Mouse (Mus musculus): Measurements from ENCODE around the gene Taar7a. TPM values are rescaled to one million over a fixed set of nuclear protein-coding genes. Genes with fewer than 3 reads are reported as not detected.

Gene Taar7a
- polyA plus RNA-seq, 1 experiment, result not detected

DNA sequence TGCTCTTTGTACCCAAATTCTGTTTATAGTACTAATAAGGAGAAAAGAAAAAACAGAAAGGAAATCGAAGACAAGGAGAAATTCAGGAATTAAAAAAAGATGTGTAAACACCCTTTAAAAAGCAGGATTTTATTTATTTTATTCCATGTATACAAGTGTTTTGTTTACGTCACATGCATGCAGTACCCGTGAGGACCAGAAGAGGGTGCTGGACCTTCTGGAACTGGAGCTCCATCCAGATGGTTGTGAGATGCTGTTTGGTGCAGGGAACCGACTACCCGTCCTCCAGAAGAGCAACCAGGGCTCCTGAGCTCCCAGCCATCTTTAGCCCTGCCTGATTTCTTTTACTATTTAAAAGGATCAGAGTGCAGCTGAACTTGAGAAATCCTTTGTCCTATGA, 50.8 kb downstream of the Taar7a start:
- Histone ChIP-seq H3K27me3 (ENCODE audit: control insufficient read depth, insufficient read depth, insufficient read length) (peaks cover 4% of the 10 kb centered on the region), H3K36me3 (ENCODE audit: control insufficient read depth, insufficient read depth) (no peaks in the 10 kb centered on the region), H3K4me3 (no peak overlapping the region), H3K79me2 (ENCODE audit: control insufficient read depth, insufficient read depth) (no peaks in the 10 kb centered on the region), H3ac (ENCODE audit: control insufficient read depth, insufficient read length) (no peak overlapping the region), H3K4me2 (ENCODE audit: low read depth) (no peak overlapping the region)
- no peak for TF ChIP-seq CEBPB (IDR thresholded peaks at IDR 0.05; ENCODE audit: insufficient read depth, poor library complexity, severe bottlenecking)
- TF ChIP-seq SRF (IDR thresholded peaks at IDR 0.05; ENCODE audit: control insufficient read depth, insufficient read length, low read depth), result no peak
- TF ChIP-seq MYOG (IDR thresholded peaks at IDR 0.05; ENCODE audit: control insufficient read depth in 1 of 3, insufficient read depth in 1 of 3, insufficient read length in 2 of 3, low read depth in 2 of 3), result no peak
- no peak for TF ChIP-seq MAX (IDR thresholded peaks at IDR 0.05; ENCODE audit: low read depth)
- TF ChIP-seq USF1 (IDR thresholded peaks at IDR 0.05; ENCODE audit: low read depth), result no peak
- no peak for TF ChIP-seq TCF3 (IDR thresholded peaks at IDR 0.05; ENCODE audit: insufficient read length, low read depth)
- no peak for TF ChIP-seq REST (IDR thresholded peaks at IDR 0.05; ENCODE audit: insufficient read depth, insufficient read length)
- no peak for TF ChIP-seq POLR2AphosphoS2 (IDR thresholded peaks at IDR 0.05; ENCODE audit: insufficient read length, low read depth)
- TF ChIP-seq TCF12 (IDR thresholded peaks at IDR 0.05; ENCODE audit: insufficient read depth, poor library complexity, severe bottlenecking), result no peak
- TF ChIP-seq POLR2A (IDR thresholded peaks at IDR 0.05; ENCODE audit: insufficient read length, low read depth), result no peak
- TF ChIP-seq E2F4 (IDR thresholded peaks at IDR 0.05; ENCODE audit: insufficient read depth), result no peak
- no peak for TF ChIP-seq MYOD1 (IDR thresholded peaks at IDR 0.05; ENCODE audit: control insufficient read depth in 1 of 3, insufficient read length in 2 of 3, low read depth in 2 of 3)

Other genes starting within 250 kb of the Taar7a start
- 4,767 TPM for gene Rps12, start 206.2 kb downstream of the Taar7a start, polyA plus RNA-seq (2012; fragmentation: generic; extraction: Trizol)
- 7.0 TPM for gene Slc18b1, start 196.5 kb downstream of the Taar7a start, polyA plus RNA-seq (2012; fragmentation: generic; extraction: Trizol)
- gene Vnn3, start 142.0 kb downstream of the Taar7a start, polyA plus RNA-seq (2012; fragmentation: generic; extraction: Trizol), result not detected
- not detected for gene Vnn1, start 98.8 kb downstream of the Taar7a start, polyA plus RNA-seq (2012; fragmentation: generic; extraction: Trizol)
- gene Taar1, start 73.1 kb downstream of the Taar7a start, polyA plus RNA-seq (2012; fragmentation: generic; extraction: Trizol), result not detected
- gene Taar2, start 54.9 kb downstream of the Taar7a start, polyA plus RNA-seq (2012; fragmentation: generic; extraction: Trizol), result not detected
- gene Taar3, start 43.9 kb downstream of the Taar7a start, polyA plus RNA-seq (2012; fragmentation: generic; extraction: Trizol), result not detected
- gene Taar4, start 33.0 kb downstream of the Taar7a start, polyA plus RNA-seq (2012; fragmentation: generic; extraction: Trizol), result not detected
- not detected for gene Taar5, start 22.8 kb downstream of the Taar7a start, polyA plus RNA-seq (2012; fragmentation: generic; extraction: Trizol)
- not detected for gene Taar6, start 7.8 kb downstream of the Taar7a start, polyA plus RNA-seq (2012; fragmentation: generic; extraction: Trizol)
- gene Taar7b, start 6.5 kb upstream of the Taar7a start, polyA plus RNA-seq (2012; fragmentation: generic; extraction: Trizol), result not detected
- not detected for gene Taar7d, start 33.7 kb upstream of the Taar7a start, polyA plus RNA-seq (2012; fragmentation: generic; extraction: Trizol)
- gene Taar7e, start 44.1 kb upstream of the Taar7a start, polyA plus RNA-seq (2012; fragmentation: generic; extraction: Trizol), result not detected
- gene Taar7f, start 56.0 kb upstream of the Taar7a start, polyA plus RNA-seq (2012; fragmentation: generic; extraction: Trizol), result not detected
- not detected for gene Taar8a, start 83.0 kb upstream of the Taar7a start, polyA plus RNA-seq (2012; fragmentation: generic; extraction: Trizol)
- gene Taar8b, start 98.8 kb upstream of the Taar7a start, polyA plus RNA-seq (2012; fragmentation: generic; extraction: Trizol), result not detected
- not detected for gene Taar8c, start 108.4 kb upstream of the Taar7a start, polyA plus RNA-seq (2012; fragmentation: generic; extraction: Trizol)
- not detected for gene Taar9, start 116.1 kb upstream of the Taar7a start, polyA plus RNA-seq (2012; fragmentation: generic; extraction: Trizol)
- gene Stx7, start 155.8 kb upstream of the Taar7a start, polyA plus RNA-seq (2012; fragmentation: generic; extraction: Trizol), result 54.6 TPM
- gene Moxd1, start 230.0 kb upstream of the Taar7a start, polyA plus RNA-seq (2012; fragmentation: generic; extraction: Trizol), result not detected

All from myocyte (in vitro differentiated cells).